9 mouse cellular contexts compared by ENCODE assay signal in the genomic region with DNA sequence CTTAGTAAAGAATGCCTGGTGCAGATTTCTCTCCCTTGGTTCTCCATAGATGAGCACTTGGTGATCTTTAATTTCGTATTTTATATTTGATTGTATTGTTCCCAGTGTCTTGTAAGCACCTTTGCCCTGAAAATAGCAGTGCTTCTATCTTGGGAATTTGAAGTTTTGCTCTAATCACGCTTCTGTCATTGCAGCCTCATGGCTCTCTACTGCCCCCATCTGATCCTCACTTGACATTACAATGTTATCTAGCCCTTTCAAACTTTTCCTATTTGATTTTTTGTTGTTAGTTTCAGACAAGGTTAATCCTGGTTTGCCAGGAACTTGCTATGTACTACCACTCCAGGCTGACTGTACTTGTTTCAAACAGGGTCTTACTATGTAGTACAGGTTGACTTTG.
DNase-seq lines count a peak whose midpoint lies in the region; ATAC-seq and TF ChIP-seq lines count a peak whose summit lies in the region.
"Had no signal": no experiment of that assay in that cellular context is flagged by ENCODE, and none has a peak within 500 bp of the region (broad histone marks: within the 10 kb centered on the region; RNA-seq: fewer than 3 reads in every experiment).

No protein-coding gene starts in this region.

- no peaks in the 10 kb centered on the region for H3K9me3 ChIP-seq in forebrain, embryonic 14.5 days (replicated peaks; ENCODE audit: control insufficient read depth, low read length)
- no peaks in the 10 kb centered on the region for H3K9me3 ChIP-seq in forebrain, embryonic 13.5 days (replicated peaks)
- H3K9me3 ChIP-seq in lung, embryonic 14.5 days (ENCODE audit: low read depth, low read length): no peaks in the 10 kb centered on the region
- H3K9me3 ChIP-seq: liver, embryonic 15.5 days had no signal

- 21% methylated on average over 2 of the region's 2 CpGs for WGBS in forebrain, embryonic 14.5 days
- WGBS in forebrain, embryonic 13.5 days: 10% methylated on average over 2 of the region's 2 CpGs
- 19% methylated on average over 2 of the region's 2 CpGs for WGBS in lung, embryonic 14.5 days
- WGBS in lung, adult 2 months: 12% methylated on average over 2 of the region's 2 CpGs
- 17% methylated on average over 2 of the region's 2 CpGs for WGBS in large intestine, adult 2 months

- H3K36me3 ChIP-seq in forebrain, embryonic 14.5 days (ENCODE audit: control insufficient read depth, insufficient read depth, low read length): no peaks in the 10 kb centered on the region
- no peaks in the 10 kb centered on the region for H3K36me3 ChIP-seq in forebrain, embryonic 13.5 days (ENCODE audit: poor library complexity, severe bottlenecking)
- no peaks in the 10 kb centered on the region for H3K36me3 ChIP-seq in lung, embryonic 14.5 days (ENCODE audit: insufficient read depth)
- H3K36me3 ChIP-seq: liver, embryonic 15.5 days had no signal

- no peak for ATAC-seq in forebrain, embryonic 14.5 days
- no peak for ATAC-seq in forebrain, embryonic 13.5 days
- ATAC-seq in lung, embryonic 14.5 days (ENCODE audit: insufficient read depth): no peak

- H3K9ac ChIP-seq in forebrain, embryonic 14.5 days (ENCODE audit: low read length): no peak overlapping the region
- H3K9ac ChIP-seq in forebrain, embryonic 13.5 days: no peak overlapping the region
- H3K9ac ChIP-seq in lung, embryonic 14.5 days: no peak overlapping the region
- H3K9ac ChIP-seq: liver, embryonic 15.5 days had no signal

- H3K4me3 ChIP-seq in forebrain, embryonic 14.5 days (ENCODE audit: low read depth, low read length): no peak overlapping the region
- no peak overlapping the region for H3K4me3 ChIP-seq in forebrain, embryonic 13.5 days
- H3K4me3 ChIP-seq in lung, embryonic 14.5 days (ENCODE audit: low read depth, low read length): no peak overlapping the region
- H3K4me3 ChIP-seq in lung, adult 2 months (replicated peaks; ENCODE audit: extremely low read depth, low read depth, low read length): no peak overlapping the region
- H3K4me3 ChIP-seq: liver, embryonic 15.5 days had no signal

- TF ChIP-seq CTCF in lung, embryonic 14.5 days (IDR thresholded peaks at IDR 0.05; ENCODE audit: low read depth): peak; percentile 53
- no peak for TF ChIP-seq CTCF in lung, adult 2 months (IDR thresholded peaks at IDR 0.05; ENCODE audit: insufficient read depth, low read length)

- no peak overlapping the region for H3K27ac ChIP-seq in forebrain, embryonic 14.5 days (ENCODE audit: low read depth, low read length)
- H3K27ac ChIP-seq in forebrain, embryonic 13.5 days: no peak overlapping the region
- no peak overlapping the region for H3K27ac ChIP-seq in lung, embryonic 14.5 days (ENCODE audit: low read depth)
- H3K27ac ChIP-seq: liver, embryonic 15.5 days had no signal

- TF ChIP-seq POLR2A in lung, adult 2 months (IDR thresholded peaks at IDR 0.05; ENCODE audit: borderline replicate concordance, extremely low read depth, low read depth, low read length): no peak

- H3K27me3 ChIP-seq in forebrain, embryonic 14.5 days (replicated peaks; ENCODE audit: control insufficient read depth, insufficient read depth, low read length): no peaks in the 10 kb centered on the region
- no peaks in the 10 kb centered on the region for H3K27me3 ChIP-seq in forebrain, embryonic 13.5 days
- H3K27me3 ChIP-seq in lung, embryonic 14.5 days (ENCODE audit: insufficient read depth, low read length): no peaks in the 10 kb centered on the region
- H3K27me3 ChIP-seq: liver, embryonic 15.5 days had no signal

- peak; percentile 29 for DNase-seq in forebrain, embryonic 14.5 days (ENCODE audit: low spot score)
- peak; percentile 29 for DNase-seq in lung, embryonic 14.5 days
- DNase-seq in lung, adult 2 months: no peak
- DNase-seq in NIH3T3 (ENCODE audit: low read depth): peak; percentile 34
- DNase-seq in large intestine, adult 2 months (ENCODE audit: low read depth, low spot score): peak; percentile 1
- no peak for DNase-seq in heart, adult 18-20 months
- DNase-seq in layer of hippocampus, adult 11-12 months (ENCODE audit: low spot score): no peak

- no peaks in the 10 kb centered on the region for H3K4me1 ChIP-seq in forebrain, embryonic 14.5 days (ENCODE audit: control insufficient read depth, insufficient read depth, low read length)
- no peaks in the 10 kb centered on the region for H3K4me1 ChIP-seq in forebrain, embryonic 13.5 days
- H3K4me1 ChIP-seq in lung, embryonic 14.5 days (ENCODE audit: insufficient read depth): no peaks in the 10 kb centered on the region
- H3K4me1 ChIP-seq in lung, adult 2 months (ENCODE audit: control insufficient read depth, insufficient read depth, low read length): no peaks in the 10 kb centered on the region
- H3K4me1 ChIP-seq: liver, embryonic 15.5 days had no signal

- no peak overlapping the region for H3K4me2 ChIP-seq in forebrain, embryonic 14.5 days (ENCODE audit: low read length)
- H3K4me2 ChIP-seq in forebrain, embryonic 13.5 days: no peak overlapping the region
- H3K4me2 ChIP-seq in lung, embryonic 14.5 days: no peak overlapping the region
- H3K4me2 ChIP-seq: liver, embryonic 15.5 days had no signal

Comparison
In these comparisons a context has a peak if more than half of its experiments do, and no peak if none do; other contexts are left out.
1. DNase-seq: peak in forebrain, embryonic 14.5 days (single experiment), lung, embryonic 14.5 days (single experiment), NIH3T3 (single experiment) and large intestine, adult 2 months (single experiment); none in lung, adult 2 months (single experiment), heart, adult 18-20 months (0 of 2) and layer of hippocampus, adult 11-12 months (single experiment).